Mouse (Mus musculus): ENCODE results near the gene Hadhb. TPM values are rescaled to one million over a fixed set of nuclear protein-coding genes. Genes with fewer than 3 reads are reported as not detected.
A peak's percentile ranks its signal among the peaks of the same experiment; 100 is the strongest.

The Hadhb gene
- polyA plus RNA-seq, 1 experiment from 2014 or later = 273 TPM

GRCm38 (mm10) chr5:30152413-30152812 lies 2.6 kb upstream of the Hadhb start:
- ChIA-PET CTCF (interaction anchor here (1.0 kb wide), 1 partner anchor 38 kb away, joined by 3 read pairs; no protein-coding TSS in a partner anchor), POLR2A (no interaction called here)
- DNase-seq (ENCODE audit: low read depth, low spot score) = no peak
- no peaks in the 10 kb centered on the region for H3K27me3 ChIP-seq
- no peak for ATAC-seq
- in situ Hi-C loops (cut with MboI; ENCODE audit: low pct_unique_long_range_greater_than_20kb) = no loop called here
- no peak for TF ChIP-seq CTCF (IDR thresholded peaks at IDR 0.05)

- TF ChIP-seq CTCF (IDR thresholded peaks at IDR 0.05) = no peak
- ATAC-seq = no peak
These were observed 1.8 kb upstream of the Hadhb start for GRCm38 (mm10) chr5:30153222-30153621.

DNA sequence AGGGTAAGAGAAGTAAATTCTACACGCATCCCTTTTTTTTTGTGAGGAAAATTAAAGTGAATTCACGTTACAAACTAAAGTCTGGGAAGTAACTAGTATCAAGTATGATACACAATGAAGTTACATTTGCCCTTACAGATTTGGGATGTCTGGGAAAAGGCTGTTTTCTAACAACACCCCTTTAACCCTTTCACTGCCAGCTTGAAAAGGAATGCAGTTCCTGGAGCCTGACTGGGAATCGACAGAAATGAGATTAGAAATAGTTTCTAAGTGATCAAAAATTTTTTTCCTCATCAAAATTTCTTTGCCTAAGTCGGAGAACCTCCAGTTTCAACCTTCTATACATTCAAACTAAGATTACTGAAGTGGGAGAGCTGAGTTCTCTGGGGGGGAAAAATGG lies 1.0 kb upstream of the Hadhb start:
- DNase-seq (ENCODE audit: low read depth, low spot score) (no peak), ATAC-seq (no peak)
- no peaks in the 10 kb centered on the region for H3K27me3 ChIP-seq
- in situ Hi-C loops (cut with MboI; ENCODE audit: low pct_unique_long_range_greater_than_20kb) = no loop called here
- ChIA-PET POLR2A (no interaction called here), CTCF (no interaction called here)
- TF ChIP-seq CTCF (IDR thresholded peaks at IDR 0.05) = no peak

More at GRCm38 (mm10) chr5:30153222-30153621, 1.8 kb upstream of the Hadhb start:
- ChIA-PET CTCF (no interaction called here), POLR2A (no interaction called here)
- in situ Hi-C loops (cut with MboI; ENCODE audit: low pct_unique_long_range_greater_than_20kb) = no loop called here
- no peaks in the 10 kb centered on the region for H3K27me3 ChIP-seq
- DNase-seq (ENCODE audit: low read depth, low spot score) = no peak

- ATAC-seq = peak; percentile 50
- POLR2A ChIA-PET = interaction anchor here (0.7 to 1.6 kb wide), 2 partner anchors 15 to 18 kb away, joined by 3 read pairs; no protein-coding TSS in a partner anchor
- H3K27me3 ChIP-seq = no peaks in the 10 kb centered on the region
- CTCF ChIA-PET = interaction anchor here (1.3 to 1.6 kb wide), 2 partner anchors 10 to 25 kb away, joined by 4 to 5 read pairs; no protein-coding TSS in a partner anchor
- DNase-seq (ENCODE audit: low read depth, low spot score) = no peak
- in situ Hi-C loops (cut with MboI; ENCODE audit: low pct_unique_long_range_greater_than_20kb) = no loop called here
- TF ChIP-seq CTCF (IDR thresholded peaks at IDR 0.05) = no peak
These were observed 346 bp downstream of the Hadhb start for GRCm38 (mm10) chr5:30155395-30155792.

DNA sequence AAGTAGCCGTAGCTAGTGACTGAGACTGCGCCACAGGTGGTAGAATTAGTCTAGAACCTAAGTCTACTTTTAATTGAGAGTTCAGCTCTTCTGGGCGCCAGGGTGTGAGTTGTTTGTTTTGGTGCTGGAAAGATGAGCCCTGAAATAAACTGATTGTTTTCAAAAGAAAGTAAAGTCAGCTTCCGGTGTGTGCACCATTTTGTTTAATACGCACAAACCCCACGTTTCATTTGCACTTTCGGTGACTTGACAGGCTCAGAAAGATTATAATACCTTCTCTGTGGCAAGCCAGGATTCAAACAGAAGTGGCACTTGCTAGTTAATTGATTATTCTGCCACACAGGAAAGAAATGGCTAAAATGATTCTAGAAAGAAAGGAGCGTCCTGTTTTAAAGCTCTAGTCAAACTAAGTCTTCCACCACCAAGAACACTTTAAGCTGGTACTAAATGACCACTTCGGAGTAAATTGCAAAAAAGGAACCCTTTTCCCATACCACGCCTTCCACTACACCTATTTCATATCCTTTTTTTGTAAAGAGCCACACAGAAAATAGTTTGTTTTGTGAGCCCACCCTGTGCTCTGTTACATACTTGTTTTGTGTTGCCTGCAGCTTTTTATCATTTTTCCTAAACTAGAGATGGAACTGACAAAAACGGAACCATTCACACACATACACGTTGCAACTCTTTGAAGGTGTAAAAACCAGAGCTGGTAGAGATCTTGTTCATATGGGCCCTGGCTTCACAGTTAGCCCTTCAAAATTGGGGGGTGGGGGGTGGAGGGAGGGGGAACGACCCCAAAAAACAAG lies 977 bp downstream of the Hadhb start:
- in situ Hi-C loops (cut with MboI; ENCODE audit: low pct_unique_long_range_greater_than_20kb) = no loop called here
- DNase-seq (ENCODE audit: low read depth, low spot score) = no peak
- CTCF ChIA-PET = interaction anchor here (1.3 to 1.6 kb wide), 2 partner anchors 9 to 24 kb away, joined by 4 to 5 read pairs; no protein-coding TSS in a partner anchor
- ATAC-seq = no peak
- TF ChIP-seq CTCF (IDR thresholded peaks at IDR 0.05) = no peak
- POLR2A ChIA-PET = interaction anchor here (0.7 to 1.6 kb wide), 2 partner anchors 15 to 17 kb away, joined by 3 read pairs; no protein-coding TSS in a partner anchor
- no peaks in the 10 kb centered on the region for H3K27me3 ChIP-seq

- POLR2A ChIA-PET = no interaction called here
- no peak for ATAC-seq
- no peak for TF ChIP-seq CTCF (IDR thresholded peaks at IDR 0.05)
- CTCF ChIA-PET = interaction anchor here (1.2 to 1.9 kb wide), 2 partner anchors 10 to 17 kb away, joined by 3 to 5 read pairs; no protein-coding TSS in a partner anchor
- DNase-seq (ENCODE audit: low read depth, low spot score) = no peak
- no peaks in the 10 kb centered on the region for H3K27me3 ChIP-seq
- in situ Hi-C loops (cut with MboI; ENCODE audit: low pct_unique_long_range_greater_than_20kb) = no loop called here
These were observed 4.6 kb downstream of the Hadhb start for GRCm38 (mm10) chr5:30159601-30160000.

DNA sequence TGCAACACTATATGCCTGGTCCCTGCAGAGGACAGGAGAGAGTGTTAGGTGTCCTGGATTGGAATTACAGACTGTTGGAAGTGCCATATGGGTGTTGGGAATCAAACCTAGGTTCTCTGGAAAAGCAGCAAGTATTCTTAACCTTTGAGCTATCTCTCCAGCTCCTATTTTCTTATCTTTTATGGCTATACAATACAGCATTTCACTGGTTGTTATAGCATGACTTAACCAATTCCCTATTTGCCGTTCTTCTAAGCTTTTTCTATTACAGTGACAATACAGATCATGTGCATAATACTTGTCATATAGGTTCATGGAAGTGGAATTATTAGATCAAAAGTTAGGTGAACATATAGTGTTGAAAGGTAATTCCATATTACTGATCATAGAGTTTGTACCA lies 6.8 kb downstream of the Hadhb start:
- in situ Hi-C loops (cut with MboI; ENCODE audit: low pct_unique_long_range_greater_than_20kb) = no loop called here
- no peak for DNase-seq (ENCODE audit: low read depth, low spot score)
- ATAC-seq = no peak

DNA sequence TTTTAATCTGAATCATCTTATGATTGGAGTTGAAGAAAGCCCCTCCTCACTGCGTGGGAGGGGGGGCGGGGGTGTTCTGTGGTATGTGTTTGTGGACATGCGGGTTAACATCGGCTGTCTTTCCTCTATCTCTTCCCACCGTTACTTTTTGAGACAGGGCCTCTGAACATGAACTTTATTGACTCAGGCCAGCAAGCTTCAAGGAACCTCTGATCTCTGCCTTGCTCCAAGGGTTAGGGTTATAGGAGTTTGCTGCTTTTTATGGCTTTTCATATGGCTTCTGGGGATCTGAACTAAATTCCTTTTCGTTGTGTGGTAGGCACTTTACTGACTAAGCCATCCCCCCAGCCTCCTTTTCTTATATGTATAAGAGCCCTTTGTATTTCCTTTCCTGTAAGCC lies 7.3 kb downstream of the Hadhb start:
- ATAC-seq = no peak
- no peaks in the 10 kb centered on the region for H3K27me3 ChIP-seq
- POLR2A ChIA-PET = no interaction called here
- CTCF ChIA-PET = interaction anchor here (1.2 to 2.0 kb wide), 3 partner anchors 9 to 14 kb away, joined by 3 to 5 read pairs (median 4); no protein-coding TSS in a partner anchor
- TF ChIP-seq CTCF (IDR thresholded peaks at IDR 0.05) = no peak
- in situ Hi-C loops (cut with MboI; ENCODE audit: low pct_unique_long_range_greater_than_20kb) = no loop called here
- DNase-seq (ENCODE audit: low read depth, low spot score) = no peak

More for the DNA sequence above, 6.8 kb downstream of the Hadhb start:
- no peak for TF ChIP-seq CTCF (IDR thresholded peaks at IDR 0.05)
- POLR2A ChIA-PET = no interaction called here
- CTCF ChIA-PET = interaction anchor here (1.2 to 1.5 kb wide), 2 partner anchors 9 to 57 kb away, joined by 3 to 4 read pairs; no protein-coding TSS in a partner anchor
- no peaks in the 10 kb centered on the region for H3K27me3 ChIP-seq

- DNase-seq (ENCODE audit: low read depth, low spot score) = no peak
- POLR2A ChIA-PET = no interaction called here
- CTCF ChIA-PET = interaction anchor here (1.8 kb wide), 1 partner anchor 10 kb away, joined by 5 read pairs; no protein-coding TSS in a partner anchor
- in situ Hi-C loops (cut with MboI; ENCODE audit: low pct_unique_long_range_greater_than_20kb) = no loop called here
- no peaks in the 10 kb centered on the region for H3K27me3 ChIP-seq
- no peak for TF ChIP-seq CTCF (IDR thresholded peaks at IDR 0.05)
- no peak for ATAC-seq
These were observed 10.3 kb downstream of the Hadhb start for GRCm38 (mm10) chr5:30165234-30165946.

- ATAC-seq (no peak), DNase-seq (ENCODE audit: low read depth, low spot score) (no peak)
- no peaks in the 10 kb centered on the region for H3K27me3 ChIP-seq
- ChIA-PET CTCF (interaction anchor here (1.0 to 2.5 kb wide), 4 partner anchors 9 to 186 kb away, joined by 3 to 10 read pairs (median 4); no protein-coding TSS in a partner anchor), POLR2A (interaction anchor here (1.1 kb wide), 1 partner anchor 14 kb away, joined by 3 read pairs; no protein-coding TSS in a partner anchor)
- no peak for TF ChIP-seq CTCF (IDR thresholded peaks at IDR 0.05)
- in situ Hi-C loops (cut with MboI; ENCODE audit: low pct_unique_long_range_greater_than_20kb) = no loop called here
These were observed 15.4 kb downstream of the Hadhb start for GRCm38 (mm10) chr5:30170303-30170940.

Measured in Patski (cell line).